Mouse (Mus musculus) midbrain, postnatal 0 days (tissue): Measurements from ENCODE around the gene Hist1h2bj. TPM values are rescaled to one million over a fixed set of nuclear protein-coding genes. Genes with fewer than 3 reads are reported as not detected.
A peak's percentile ranks its signal among the peaks of the same experiment; 100 is the strongest.

Experiments used
- ATAC-seq: fragments of 200-750 bp; cut with Nextera tagmentation; 2 replicates; pipeline ENCODE4 v1.8.0; 2017; ENCODE audit warnings: moderate number of reproducible peaks, mild to moderate bottlenecking, moderate TSS enrichment, moderate library complexity; ENCODE audit not compliant: low FRiP score
- DNase-seq: peaks from one replicate; pipeline ENCODE4 v3.0.0-alpha.2; 2015; ENCODE audit warnings: low spot score
- H3K27ac ChIP-seq: fragments of 300-500 bp; sonication (generic); 2 replicates; pipeline ENCODE4 v1.5.1; 2014; ENCODE audit warnings: low read depth, mild to moderate bottlenecking, low read length, mixed read lengths
- H3K27me3 ChIP-seq: fragments of 300-500 bp; sonication (generic); 2 replicates; pipeline ENCODE4 v1.6.1; 2014; ENCODE audit warnings: low read length, control low read depth, mixed read lengths; ENCODE audit not compliant: insufficient read depth
- H3K36me3 ChIP-seq: fragments of 300-500 bp; sonication (generic); 2 replicates; pipeline ENCODE4 v1.6.1; 2014; ENCODE audit warnings: low read length, control low read depth, mixed read lengths; ENCODE audit not compliant: insufficient read depth
- H3K4me1 ChIP-seq: fragments of 300-500 bp; sonication (generic); 2 replicates; pipeline ENCODE4 v1.6.1; 2014; ENCODE audit warnings: mild to moderate bottlenecking, control low read depth, antibody characterized with exemption, low read length, mixed read lengths; ENCODE audit not compliant: insufficient read depth
- H3K4me2 ChIP-seq: fragments of 300-500 bp; sonication (generic); 2 replicates; pipeline ENCODE4 v1.6.1; 2014; ENCODE audit warnings: low read depth, mild to moderate bottlenecking, low read length, mixed read lengths; ENCODE audit not compliant: poor library complexity, severe bottlenecking
- H3K4me3 ChIP-seq: fragments of 300-500 bp; sonication (generic); 2 replicates; pipeline ENCODE4 v1.5.1; 2014; ENCODE audit warnings: low read depth, mild to moderate bottlenecking, low read length, moderate library complexity
- H3K9ac ChIP-seq: fragments of 300-500 bp; sonication (generic); replicated peaks from 2 replicates; pipeline ENCODE4 v1.6.1; 2014; ENCODE audit warnings: mild to moderate bottlenecking, low read length, moderate library complexity, mixed read lengths; ENCODE audit not compliant: poor library complexity, severe bottlenecking
- H3K9me3 ChIP-seq: fragments of 300-500 bp; sonication (generic); 2 replicates; pipeline ENCODE4 v1.6.1; 2016; ENCODE audit warnings: low read length, control low read depth
- CTCF ChIP-seq: IDR thresholded peaks from 2 replicates; pipeline ENCODE4 v1.5.1; 2016; ENCODE audit warnings: antibody characterized with exemption, mild to moderate bottlenecking
- WGBS: fragments of 180-500 bp; shearing (Covaris S2); extraction: QIAGEN DNeasy Blood & Tissue Kit; methylation state at CpG from one replicate; pipeline ENCODE4 v1.1.7; 2014; 5-methylcytosine and 5-hydroxymethylcytosine counted together
- polyA plus RNA-seq: library from polyadenylated mRNA; unstranded; fragments of >200 nt; fragmentation: Nextera tagmentation; extraction: Ambion mirVana; gene quantifications from 2 replicates; pipeline ENCODE4 v1.2.1, GENCODE M21; 2015
- total RNA-seq: library from RNA; depleted of rRNA; stranded (reverse); fragments of >200 nt; gene quantifications from 2 replicates; pipeline ENCODE4 v1.2.3, GENCODE M21; 2014

Hist1h2bj gene
- total and polyA plus RNA-seq, 2 experiments from 2014 or later = 3.2 to 335 TPM

DNA sequence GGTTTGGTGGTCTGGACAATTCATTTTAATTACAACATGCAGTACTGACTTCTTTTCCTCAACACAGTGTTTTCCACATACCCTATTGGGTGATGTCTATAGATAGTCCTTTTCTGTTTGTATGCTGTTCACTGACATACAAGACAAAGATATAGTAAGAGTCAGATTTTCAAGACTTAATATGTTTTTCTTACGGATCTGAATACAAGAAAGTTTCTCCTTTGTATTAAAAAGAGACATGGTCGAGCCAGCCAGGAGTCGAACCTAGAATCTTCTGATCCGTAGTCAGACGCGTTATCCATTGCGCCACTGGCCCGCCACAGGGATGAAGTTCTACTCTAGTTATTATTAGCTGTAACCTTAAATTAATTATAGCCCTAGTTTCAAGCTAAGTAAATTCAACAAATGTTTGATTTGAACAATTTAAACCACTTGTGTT is 22.1 kb upstream of the Hist1h2bj start:
- DNase-seq = peak; percentile 60
- Histone ChIP-seq H3K27me3 (peaks cover 29% of the 10 kb centered on the region), H3K9me3 (no peaks in the 10 kb centered on the region), H3K27ac (no peak overlapping the region), H3K4me2 (peak overlapping the region; percentile 48), H3K4me1 (no peaks in the 10 kb centered on the region), H3K4me3 (peak overlapping the region; percentile 32), H3K36me3 (no peaks in the 10 kb centered on the region), H3K9ac (no peak overlapping the region)
- no peak; the same call in 1 of the 2 replicates for ATAC-seq
- TF ChIP-seq CTCF = no peak
- under 1% methylated on average over 8 of the region's 8 CpGs for whole genome bisulfite sequencing

DNA sequence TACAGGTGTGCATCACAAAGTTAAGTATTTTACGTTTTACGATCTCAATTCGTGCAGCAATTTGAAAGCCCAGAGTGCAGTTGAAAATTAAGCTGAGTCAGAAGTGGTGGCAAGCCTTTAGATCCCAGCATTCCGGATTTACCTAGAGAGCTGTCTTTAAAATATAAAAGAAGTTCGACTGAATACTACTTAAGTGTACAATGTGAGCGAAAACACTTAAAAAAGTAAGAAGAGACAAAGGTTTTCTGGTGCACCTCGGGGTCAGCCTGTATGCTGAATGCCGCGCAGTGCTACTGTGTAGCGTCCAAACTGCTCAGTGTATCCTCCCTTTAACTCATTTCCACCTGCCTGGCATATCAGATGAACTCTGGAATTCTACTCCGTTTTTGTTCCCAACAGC is 21.4 kb upstream of the Hist1h2bj start:
- Histone ChIP-seq H3K36me3 (no peaks in the 10 kb centered on the region), H3K9ac (no peak overlapping the region), H3K4me2 (peak overlapping the region; percentile 48), H3K27me3 (peaks cover 23% of the 10 kb centered on the region), H3K9me3 (no peaks in the 10 kb centered on the region), H3K27ac (no peak overlapping the region), H3K4me1 (no peaks in the 10 kb centered on the region), H3K4me3 (peak overlapping the region; percentile 32)
- no peak for TF ChIP-seq CTCF
- WGBS = under 1% methylated on average over 11 of the region's 11 CpGs
- no peak for ATAC-seq
- DNase-seq = no peak

- Histone ChIP-seq H3K4me2 (peak overlapping the region; percentile 48), H3K27me3 (peaks cover 21% of the 10 kb centered on the region), H3K27ac (no peak overlapping the region), H3K4me3 (peak overlapping the region; percentile 32), H3K4me1 (no peaks in the 10 kb centered on the region), H3K9me3 (no peaks in the 10 kb centered on the region), H3K36me3 (no peaks in the 10 kb centered on the region), H3K9ac (no peak overlapping the region)
- peak; percentile 83 for DNase-seq
- WGBS = 1% methylated on average over 9 of the region's 9 CpGs
- TF ChIP-seq CTCF = no peak
- ATAC-seq = peak; percentile 67; the same call in 1 of the 2 replicates
Observed at GRCm38 (mm10) chr13:22022241-22022640, 20.8 kb upstream of the Hist1h2bj start.

DNA sequence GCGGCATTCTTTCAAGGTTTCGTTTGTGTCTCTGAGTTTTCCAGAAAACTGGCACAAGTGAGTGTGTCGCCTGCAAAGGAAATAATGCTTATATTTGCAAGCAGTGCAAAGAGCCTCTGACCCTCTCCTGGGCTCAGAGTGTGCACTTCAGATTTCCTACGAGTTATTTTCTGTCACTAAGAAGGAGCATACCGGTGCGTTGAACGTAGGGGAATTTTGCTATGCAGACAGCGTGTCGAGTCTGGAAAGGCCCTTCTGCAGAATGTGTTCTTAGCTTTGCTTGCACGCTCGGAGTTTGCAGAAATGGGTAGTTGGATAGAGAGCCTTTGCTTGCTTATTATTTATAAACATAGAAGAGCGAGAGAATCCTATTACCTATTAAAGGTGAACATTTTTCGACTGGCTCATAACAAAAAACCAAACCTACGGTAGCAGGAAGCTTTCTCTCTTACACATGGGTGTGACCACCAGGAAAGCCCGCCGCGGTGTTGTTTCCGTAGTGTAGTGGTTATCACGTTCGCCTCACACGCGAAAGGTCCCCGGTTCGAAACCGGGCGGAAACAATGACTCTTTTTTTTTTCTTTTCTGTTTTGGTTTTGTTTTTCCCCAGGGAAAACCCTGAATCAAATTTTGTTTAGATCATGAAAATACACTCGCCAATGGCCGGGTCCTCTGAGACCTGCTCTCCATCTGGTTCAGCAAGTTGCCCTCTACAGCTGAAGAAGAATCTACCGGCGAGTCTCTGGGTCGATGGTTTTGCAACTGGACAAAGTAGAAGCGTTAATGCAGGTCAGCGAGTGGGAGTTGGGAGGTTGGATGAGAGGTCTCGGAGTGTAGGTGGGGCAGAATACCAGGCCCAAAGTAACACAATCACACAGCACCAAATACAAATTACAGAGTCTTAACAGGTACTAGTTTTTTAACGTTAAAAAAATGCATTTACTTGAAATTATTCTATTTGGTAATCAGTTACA is 16.7 kb upstream of the Hist1h2bj start:
- peak overlapping the region; percentile 50 for H3K9ac ChIP-seq
- H3K4me1 ChIP-seq = no peaks in the 10 kb centered on the region
- DNase-seq (peak; percentile 94), ATAC-seq (peak; percentile 81)
- peak overlapping the region; percentile 51 for H3K27ac ChIP-seq
- H3K27me3 ChIP-seq = no peaks in the 10 kb centered on the region
- 1% methylated on average over 35 of the region's 35 CpGs for WGBS
- 0 out of 2 replicates have a peak, but pooled peaks have one; percentile 8 for TF ChIP-seq CTCF
- H3K9me3 ChIP-seq = no peaks in the 10 kb centered on the region
- peak overlapping the region; percentile 64 for H3K4me2 ChIP-seq
- peak overlapping the region; percentile 41 for H3K4me3 ChIP-seq
- no peaks in the 10 kb centered on the region for H3K36me3 ChIP-seq

- ATAC-seq (peak; percentile 70), DNase-seq (peak; percentile 92)
- H3K27ac ChIP-seq = no peak overlapping the region
- no peaks in the 10 kb centered on the region for H3K36me3 ChIP-seq
- H3K9ac ChIP-seq = peak overlapping the region; percentile 54; the same call in 1 of the 2 replicates
- H3K4me1 ChIP-seq = no peaks in the 10 kb centered on the region
- H3K9me3 ChIP-seq = no peaks in the 10 kb centered on the region
- peak overlapping the region; percentile 45 for H3K4me3 ChIP-seq
- no peaks in the 10 kb centered on the region for H3K27me3 ChIP-seq
- peak; percentile 92 for TF ChIP-seq CTCF
- WGBS = under 1% methylated on average over 40 of the region's 40 CpGs
- H3K4me2 ChIP-seq = peak overlapping the region; percentile 55
Observed at GRCm38 (mm10) chr13:22028673-22029460, 14.1 kb upstream of the Hist1h2bj start.
